Mouse (Mus musculus) lung, postnatal 36 days (tissue): ENCODE results near the gene Vax2.
A peak's percentile ranks its signal among the peaks of the same experiment; 100 is the strongest.

Experiments
- DNase-seq: peaks from one replicate; pipeline ENCODE4 v3.0.0; 2022; ENCODE audit warnings: mixed read lengths

The Vax2 gene

GRCm38 (mm10) chr6:83711067-83711675 lies at the start of gene Vax2:
Gene Vax2, plus strand, starts transcription at chr6:83711264.
- peak; percentile 61 for DNase-seq

GRCm38 (mm10) chr6:83665009-83665408 lies 46.1 kb upstream of the Vax2 start:
- no peak for DNase-seq

GRCm38 (mm10) chr6:83673395-83673794 lies 37.7 kb upstream of the Vax2 start:
- peak; percentile 82 for DNase-seq

- DNase-seq: no peak
Measured at GRCm38 (mm10) chr6:83677757-83678156, 33.3 kb upstream of the Vax2 start, which contains the start of gene Cd207. Gene Cd207, minus strand, starts transcription at chr6:83677857.

- DNase-seq: no peak
Measured at GRCm38 (mm10) chr6:83689374-83689773, 21.7 kb upstream of the Vax2 start.

- DNase-seq: peak; percentile 72
Measured at GRCm38 (mm10) chr6:83690277-83690676, 20.8 kb upstream of the Vax2 start.

- no peak for DNase-seq
Measured at GRCm38 (mm10) chr6:83690936-83691335, 20.1 kb upstream of the Vax2 start.

- DNase-seq: no peak
Measured at GRCm38 (mm10) chr6:83692962-83693361, 18.1 kb upstream of the Vax2 start.

GRCm38 (mm10) chr6:83693835-83694234 lies 17.2 kb upstream of the Vax2 start:
- peak; percentile 70 for DNase-seq

GRCm38 (mm10) chr6:83695731-83696130 lies 15.3 kb upstream of the Vax2 start:
- DNase-seq: no peak

- no peak for DNase-seq
Measured at GRCm38 (mm10) chr6:83696684-83697083, 14.4 kb upstream of the Vax2 start.

GRCm38 (mm10) chr6:83697932-83698331 lies 13.1 kb upstream of the Vax2 start:
- DNase-seq: no peak

- DNase-seq: no peak
Measured at GRCm38 (mm10) chr6:83699971-83700370, 11.1 kb upstream of the Vax2 start.

GRCm38 (mm10) chr6:83701001-83701400 lies 10.1 kb upstream of the Vax2 start:
- DNase-seq: no peak

- no peak for DNase-seq
Measured at GRCm38 (mm10) chr6:83702146-83702999, 8.7 kb upstream of the Vax2 start.

- DNase-seq: no peak
Measured at GRCm38 (mm10) chr6:83703000-83703721, 7.9 kb upstream of the Vax2 start.

GRCm38 (mm10) chr6:83703722-83704078 lies 7.4 kb upstream of the Vax2 start:
- DNase-seq: no peak

GRCm38 (mm10) chr6:83704294-83704693 lies 6.8 kb upstream of the Vax2 start:
- no peak for DNase-seq

GRCm38 (mm10) chr6:83704701-83705100 lies 6.4 kb upstream of the Vax2 start:
- no peak for DNase-seq

GRCm38 (mm10) chr6:83707738-83708510 lies 3.1 kb upstream of the Vax2 start:
- no peak for DNase-seq

GRCm38 (mm10) chr6:83710361-83711066 lies 550 bp upstream of the Vax2 start:
- DNase-seq: no peak
